Comparison of ENCODE assay signal across 10 mouse cellular contexts in genomic region chr5:148742158-148742835, GRCm38 (mm10).
DNase-seq lines count a peak whose midpoint lies in the region; ATAC-seq and TF ChIP-seq lines count a peak whose summit lies in the region.
"Had no signal": no experiment of that assay in that cellular context is flagged by ENCODE, and none has a peak within 500 bp of the region (broad histone marks: within the 10 kb centered on the region; RNA-seq: fewer than 3 reads in every experiment).

No protein-coding gene starts in this region.

- peak; percentile 46 for TF ChIP-seq CTCF in left cerebral cortex, adult 2 months (IDR thresholded peaks at IDR 0.05)
- TF ChIP-seq CTCF in ES-Bruce4 (IDR thresholded peaks at IDR 0.05; ENCODE audit: low read depth, low read length): peak; percentile 37

- no peaks in the 10 kb centered on the region for H3K27me3 ChIP-seq in ES-Bruce4 (ENCODE audit: control insufficient read depth, insufficient read depth, low read length, poor library complexity, severe bottlenecking)
- H3K27me3 ChIP-seq: limb, embryonic 15.5 days had no signal

- H3K4me1 ChIP-seq in ES-Bruce4 (ENCODE audit: control insufficient read depth, insufficient read depth, low read length): peaks cover 16% of the 10 kb centered on the region

- ATAC-seq in CD4-positive, CD25-positive, alpha-beta regulatory T cell, adult 4 months: no peak

- H3K27ac ChIP-seq in left cerebral cortex, adult 2 months: no peak overlapping the region
- no peak overlapping the region for H3K27ac ChIP-seq in ES-Bruce4 (ENCODE audit: insufficient read depth, low read length)
- H3K27ac ChIP-seq: embryonic facial prominence, embryonic 10.5 days; limb, embryonic 15.5 days had no signal

- no peak overlapping the region for H3K4me3 ChIP-seq in left cerebral cortex, adult 2 months
- H3K4me3 ChIP-seq in ES-Bruce4 (ENCODE audit: low read depth, low read length): no peak overlapping the region
- H3K4me3 ChIP-seq: embryonic facial prominence, embryonic 10.5 days; limb, embryonic 15.5 days had no signal

- peak; percentile 21 for DNase-seq in CD4-positive, CD25-positive, alpha-beta regulatory T cell, adult 2 months (ENCODE audit: low read depth, low spot score)
- no peak for DNase-seq in left cerebral cortex, adult 2 months (ENCODE audit: extremely low spot score in 1 of 2, low spot score in 2 of 2)
- DNase-seq in left cerebral cortex, postnatal 36 days (ENCODE audit: low spot score in 2 of 2): no peak
- peak; percentile 50 for DNase-seq in induced T-regulatory cell, adult 2 months (ENCODE audit: low read depth)
- DNase-seq in ovary, postnatal 36 days (ENCODE audit: low spot score): no peak
- no peak for DNase-seq in cerebellum, postnatal 25 days

- no peak overlapping the region for H3K9ac ChIP-seq in ES-Bruce4 (ENCODE audit: low read depth, poor library complexity, severe bottlenecking)
- H3K9ac ChIP-seq: limb, embryonic 15.5 days had no signal

- H3K9me3 ChIP-seq in ES-Bruce4 (replicated peaks; ENCODE audit: control insufficient read depth, insufficient read depth, low read length, poor library complexity, severe bottlenecking): 0 out of 2 replicates have a peak, but pooled peaks cover 3% of the 10 kb centered on the region
- H3K9me3 ChIP-seq: embryonic facial prominence, embryonic 10.5 days; limb, embryonic 15.5 days had no signal

- no peak for TF ChIP-seq EP300 in ES-Bruce4 (IDR thresholded peaks at IDR 0.05; ENCODE audit: insufficient read depth, low read depth, low read length)

- H3K36me3 ChIP-seq in ES-Bruce4 (ENCODE audit: control insufficient read depth, insufficient read depth, low read length, poor library complexity, severe bottlenecking): no peaks in the 10 kb centered on the region
- H3K36me3 ChIP-seq: embryonic facial prominence, embryonic 10.5 days; limb, embryonic 15.5 days had no signal

- intact Hi-C loops in left cerebral cortex, adult 2 months (cut with DNase I): no loop called here
- intact Hi-C loops in left cerebral cortex, postnatal 36 days (cut with DNase I): no loop called here

- no peak for TF ChIP-seq POLR2A in ES-Bruce4 (IDR thresholded peaks at IDR 0.05; ENCODE audit: insufficient read depth, low read length)

Comparison
In these comparisons a context has a peak if more than half of its experiments do, and no peak if none do; other contexts are left out.
1. DNase-seq: peak in CD4-positive, CD25-positive, alpha-beta regulatory T cell, adult 2 months (single experiment) and induced T-regulatory cell, adult 2 months (single experiment); none in left cerebral cortex, adult 2 months (0 of 2), left cerebral cortex, postnatal 36 days (0 of 2), ovary, postnatal 36 days (single experiment) and cerebellum, postnatal 25 days (0 of 2).